Mouse (Mus musculus): ENCODE results near the gene Acsf2.

The Acsf2 gene

GRCm38 (mm10) chr11:94598437-94599120, 3.1 kb downstream of the Acsf2 start:
- in situ Hi-C loops (cut with MboI, MseI): no loop called here

DNA sequence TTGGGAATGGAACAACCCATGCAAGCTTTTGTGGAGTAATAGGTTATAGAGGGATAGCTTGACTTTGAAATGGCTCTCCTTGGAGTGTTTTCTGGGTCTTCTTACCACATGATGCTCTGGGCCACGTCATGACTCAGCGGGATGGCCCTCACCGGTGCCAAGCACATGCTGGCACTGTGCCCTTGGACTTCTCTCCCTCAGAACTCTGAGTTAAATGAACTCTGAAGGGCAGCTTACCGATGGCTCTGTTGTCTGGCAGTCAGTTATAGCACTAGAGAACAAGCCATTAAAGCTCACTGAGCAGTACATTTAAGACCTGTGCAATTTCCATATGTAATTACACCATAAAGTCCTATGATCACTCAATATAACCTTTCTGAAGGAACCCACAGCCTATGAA, 4.4 kb downstream of the Acsf2 start:
- in situ Hi-C loops (cut with MboI, MseI): no loop called here

DNA sequence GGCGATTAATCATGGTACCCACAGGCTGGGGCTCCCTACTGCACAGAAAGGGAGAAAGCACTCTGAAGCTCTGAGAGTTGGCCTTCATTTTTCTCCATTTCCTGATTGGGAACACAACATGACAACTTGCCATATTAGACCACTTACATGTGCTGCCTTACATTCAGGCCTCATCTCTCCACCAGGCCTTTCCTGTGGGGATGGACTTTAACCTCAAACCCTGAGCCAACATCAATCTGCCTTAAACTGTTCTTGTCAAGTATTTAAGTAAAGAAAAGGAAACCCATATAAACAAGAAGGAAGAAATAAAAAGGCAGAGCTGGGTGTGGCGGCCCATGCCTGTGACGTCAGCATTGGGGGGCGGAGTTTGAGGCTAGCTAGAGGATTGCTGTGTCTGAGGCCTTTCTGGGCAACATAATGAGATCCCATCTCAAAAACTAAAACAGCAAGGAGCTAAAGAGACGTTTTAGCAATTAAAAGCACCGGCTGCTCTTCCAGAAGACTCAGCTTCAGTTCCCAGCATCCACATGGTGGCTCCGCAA, 5.3 kb downstream of the Acsf2 start:
- in situ Hi-C loops (cut with MboI, MseI): no loop called here

- in situ Hi-C loops (cut with MboI, MseI): no loop called here
Observed at GRCm38 (mm10) chr11:94587511-94587910, 14.2 kb downstream of the Acsf2 start.

DNA sequence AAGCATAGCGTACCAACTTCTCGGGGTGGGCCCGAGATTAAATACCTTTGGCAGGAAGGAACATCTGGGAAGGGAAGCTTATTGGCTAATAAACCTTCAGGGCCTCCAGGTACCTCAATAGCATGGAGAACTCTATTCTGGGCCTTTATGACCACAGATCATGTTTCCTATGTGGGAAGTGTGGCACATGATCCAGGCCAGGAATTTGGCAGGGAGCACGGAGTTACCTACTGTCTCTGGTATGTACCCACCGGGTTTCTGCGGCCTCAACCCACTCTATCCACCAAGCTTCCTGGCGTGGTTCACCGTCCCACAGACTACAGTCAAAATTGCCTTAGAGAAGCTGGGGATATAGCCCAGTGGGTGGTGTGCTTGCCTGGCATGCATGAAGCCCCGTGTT, 16.6 kb downstream of the Acsf2 start:
- in situ Hi-C loops (cut with MboI, MseI): no loop called here

- in situ Hi-C loops (cut with MboI, MseI): no loop called here
Observed at GRCm38 (mm10) chr11:94580111-94580740, 21.4 kb downstream of the Acsf2 start.

DNA sequence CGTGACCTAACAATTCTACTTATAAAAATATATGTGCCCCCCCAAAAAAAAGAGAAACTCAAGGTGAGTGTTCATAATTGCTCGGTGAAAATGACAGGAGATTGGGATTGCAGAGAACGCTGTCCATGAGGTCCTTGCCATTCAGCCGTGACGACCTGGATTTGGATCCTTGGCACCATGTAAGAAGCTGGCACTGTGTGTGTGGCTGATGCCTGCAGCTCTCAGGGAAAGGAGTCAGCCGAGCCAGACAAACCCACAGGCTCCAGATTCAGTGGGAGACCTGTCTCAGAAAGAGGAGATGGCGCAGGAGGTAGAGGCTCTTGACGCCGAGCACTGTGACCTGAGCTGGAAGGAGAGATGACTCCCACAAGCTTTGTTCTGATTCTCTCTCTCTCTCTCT, 25.3 kb downstream of the Acsf2 start:
- in situ Hi-C loops (cut with MboI, MseI): no loop called here

GRCm38 (mm10) chr11:94575036-94575435, 26.6 kb downstream of the Acsf2 start:
- in situ Hi-C loops (cut with MboI, MseI): no loop called here

GRCm38 (mm10) chr11:94574560-94574959, 27.1 kb downstream of the Acsf2 start:
- in situ Hi-C loops (cut with MboI, MseI): no loop called here

DNA sequence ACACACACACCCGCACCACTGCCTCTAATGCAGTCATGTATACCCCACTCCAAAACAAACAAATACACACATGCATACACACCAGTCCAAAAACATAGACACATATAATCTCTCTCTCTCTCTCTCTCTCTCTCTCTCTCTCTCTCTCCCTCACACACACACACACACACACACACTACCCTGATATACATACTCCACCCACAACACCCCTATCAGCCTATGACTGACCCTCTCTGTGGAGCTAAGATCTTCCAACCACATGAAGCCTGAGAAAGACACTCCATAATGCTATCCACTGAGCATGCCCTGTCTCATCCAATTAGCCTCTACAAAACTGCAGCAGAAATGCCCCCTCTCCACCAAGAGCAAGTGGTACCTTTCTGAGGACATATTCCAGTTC, 29.8 kb downstream of the Acsf2 start:
- in situ Hi-C loops (cut with MboI, MseI): no loop called here

GRCm38 (mm10) chr11:94570612-94571011, 31.1 kb downstream of the Acsf2 start:
- in situ Hi-C loops (cut with MboI, MseI): no loop called here

- in situ Hi-C loops (cut with MboI, MseI): no loop called here
Observed at GRCm38 (mm10) chr11:94567326-94567725, 34.3 kb downstream of the Acsf2 start.

GRCm38 (mm10) chr11:94566534-94566933, 35.1 kb downstream of the Acsf2 start:
- in situ Hi-C loops (cut with MboI, MseI): no loop called here

GRCm38 (mm10) chr11:94565151-94565479, 36.6 kb downstream of the Acsf2 start:
- in situ Hi-C loops (cut with MboI, MseI): no loop called here

DNA sequence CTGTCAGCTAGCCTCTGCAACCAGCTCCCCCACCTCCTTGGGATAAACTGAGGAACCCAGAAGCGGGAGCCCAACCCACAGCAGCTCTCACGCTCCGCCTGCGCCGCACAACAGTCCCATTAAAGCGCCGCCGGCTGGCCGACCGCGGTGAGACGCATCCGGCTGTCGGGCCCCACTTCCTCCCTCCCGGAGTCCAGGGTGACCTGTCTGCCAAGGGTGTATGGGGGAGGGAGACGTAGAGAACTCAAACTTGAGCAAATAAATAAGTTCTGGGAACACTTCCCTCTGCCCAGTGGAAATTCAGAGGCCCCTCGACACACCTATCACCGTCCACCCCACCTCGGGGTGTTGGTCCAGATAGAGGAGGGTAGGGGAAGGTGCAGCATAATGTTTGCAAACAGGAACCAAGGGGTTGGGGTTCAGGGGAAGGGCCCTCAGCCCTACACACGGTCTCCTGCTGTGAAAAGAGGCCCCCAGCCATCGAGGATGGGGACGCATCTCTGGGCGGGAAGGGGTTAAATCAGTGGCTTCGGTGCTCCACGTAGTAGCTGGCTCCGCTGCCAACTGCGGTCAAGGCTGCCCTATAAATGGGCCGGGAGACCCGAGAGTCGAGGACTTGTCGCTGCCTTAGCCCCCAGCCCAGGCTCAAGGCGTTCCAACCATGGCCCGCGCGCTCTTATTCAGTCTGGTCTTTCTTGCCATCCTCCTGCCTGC, 37.1 kb downstream of the Acsf2 start, which contains the start of gene Chad:
Chad (plus strand) TSS at position 611 of the 714 bp plus-strand sequence.
- in situ Hi-C loops (cut with MboI, MseI): no loop called here

GRCm38 (mm10) chr11:94563821-94564220, 37.9 kb downstream of the Acsf2 start:
- in situ Hi-C loops (cut with MboI, MseI): no loop called here

- in situ Hi-C loops (cut with MboI, MseI): no loop called here
Observed at GRCm38 (mm10) chr11:94563383-94563782, 38.3 kb downstream of the Acsf2 start.

DNA sequence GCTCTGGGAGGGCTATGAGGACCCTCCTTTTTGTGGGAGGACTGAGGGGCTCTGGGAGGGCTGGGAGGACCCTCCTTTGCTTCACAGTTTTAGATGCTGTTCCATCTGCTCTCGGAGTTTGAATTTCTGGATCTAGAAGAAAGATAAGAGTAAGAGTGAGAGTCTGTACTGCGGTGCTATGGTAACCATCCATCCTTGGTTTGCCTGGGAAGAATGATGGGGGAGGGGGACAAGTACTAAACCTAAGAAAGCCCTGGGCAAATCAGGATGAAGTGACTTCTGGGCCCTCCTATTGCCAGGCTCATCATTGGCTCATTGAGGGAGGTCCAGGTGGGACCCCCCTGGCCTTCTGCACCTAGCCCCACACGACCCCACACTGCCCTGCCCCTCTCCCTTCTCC, 43.4 kb downstream of the Acsf2 start:
- in situ Hi-C loops (cut with MboI, MseI): no loop called here

- in situ Hi-C loops (cut with MboI, MseI): no loop called here
Observed at GRCm38 (mm10) chr11:94550442-94550744, 51.3 kb downstream of the Acsf2 start.

- in situ Hi-C loops (cut with MboI, MseI): no loop called here
Observed at GRCm38 (mm10) chr11:94549691-94550441, 51.8 kb downstream of the Acsf2 start.

DNA sequence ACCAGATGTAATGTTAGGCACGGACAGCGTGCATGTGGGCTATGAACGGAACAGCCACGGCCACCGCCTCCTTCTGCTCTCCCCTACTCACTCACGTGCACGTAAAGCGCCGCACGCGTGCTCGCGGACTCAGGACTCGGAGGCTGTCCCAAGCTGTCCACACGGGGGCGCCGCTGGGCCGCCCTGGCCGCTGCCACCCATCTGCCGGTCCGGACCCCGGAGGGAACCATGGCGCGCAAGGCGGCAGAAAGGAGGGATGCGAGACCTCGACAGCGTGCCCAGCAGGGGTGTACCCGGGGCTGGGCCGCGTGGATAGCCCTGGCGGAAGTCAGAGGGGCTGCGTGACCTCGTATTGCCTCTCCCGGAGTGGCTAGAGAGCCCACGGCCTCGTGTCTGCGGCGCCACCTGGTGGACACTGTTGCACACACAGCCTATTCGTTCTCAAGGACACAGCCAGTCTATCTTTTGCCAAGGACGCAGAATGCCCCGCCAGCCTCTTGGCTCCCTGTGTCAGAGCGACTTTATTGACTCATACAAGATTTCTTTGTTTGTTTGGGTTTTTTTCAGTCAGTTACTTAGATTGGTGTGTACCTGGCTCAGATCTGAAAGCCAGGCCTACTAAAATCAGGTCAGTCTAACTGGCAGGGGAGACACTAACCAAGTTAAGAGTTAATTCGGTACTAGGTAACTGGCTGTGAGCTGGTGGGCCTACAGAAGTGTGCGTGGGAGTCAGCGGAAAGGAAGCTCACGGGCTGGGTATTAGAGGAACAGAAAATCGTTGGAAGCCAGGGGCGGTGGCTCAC, 52.6 kb downstream of the Acsf2 start, which contains the start of gene Rsad1:
Rsad1 (minus strand) TSS at position 368 of the 803 bp plus-strand sequence.
- in situ Hi-C loops (cut with MboI, MseI): no loop called here
